Mouse (Mus musculus) heart, embryonic 13.5 days (tissue): ENCODE results near the gene Serpina3n. TPM values are rescaled to one million over a fixed set of nuclear protein-coding genes. Genes with fewer than 3 reads are reported as not detected.
"Not testable (repeated sequence)": the region's sequence is repeated elsewhere in the genome, so short reads cannot be mapped to it uniquely, and the experiment has no call there.

Experiments used
- ATAC-seq: fragments of 200-750 bp; cut with Nextera tagmentation; 2 replicates; pipeline ENCODE4 v1.8.0; 2017; ENCODE audit warnings: moderate TSS enrichment; ENCODE audit not compliant: insufficient number of reproducible peaks, low FRiP score, low TSS enrichment; ENCODE audit errors: extremely low read depth
- H3K27ac ChIP-seq: fragments of 300-500 bp; sonication (generic); replicated peaks from 2 replicates; pipeline ENCODE4 v1.5.1; 2015; ENCODE audit warnings: moderate library complexity, mild to moderate bottlenecking, inconsistent platforms
- H3K27me3 ChIP-seq: fragments of 300-500 bp; sonication (generic); replicated peaks from 2 replicates; pipeline ENCODE4 v1.6.1; 2015; ENCODE audit warnings: mild to moderate bottlenecking, inconsistent platforms
- H3K36me3 ChIP-seq: fragments of 300-500 bp; sonication (generic); 2 replicates; pipeline ENCODE4 v1.6.1; 2015; ENCODE audit warnings: mild to moderate bottlenecking, inconsistent platforms
- H3K4me1 ChIP-seq: fragments of 300-500 bp; sonication (generic); 2 replicates; pipeline ENCODE4 v1.6.1; 2015; ENCODE audit warnings: inconsistent platforms
- H3K4me2 ChIP-seq: fragments of 300-500 bp; sonication (generic); 2 replicates; pipeline ENCODE4 v1.6.1; 2015; ENCODE audit warnings: inconsistent platforms, mild to moderate bottlenecking, moderate library complexity
- H3K4me3 ChIP-seq: fragments of 300-500 bp; sonication (generic); 2 replicates; pipeline ENCODE4 v1.5.1; 2015; ENCODE audit warnings: moderate library complexity, mild to moderate bottlenecking, inconsistent platforms
- H3K9ac ChIP-seq: fragments of 300-500 bp; sonication (generic); 2 replicates; pipeline ENCODE4 v1.6.1; 2015; ENCODE audit warnings: inconsistent platforms, mild to moderate bottlenecking, moderate library complexity
- H3K9me3 ChIP-seq: fragments of 300-500 bp; sonication (generic); 2 replicates; pipeline ENCODE4 v1.6.1; 2016; ENCODE audit warnings: inconsistent platforms
- WGBS: fragments of 180-500 bp; shearing (Covaris S2); methylation state at CpG from one replicate; pipeline ENCODE4 v1.1.7; 2015; ENCODE audit warnings: mixed read lengths; 5-methylcytosine and 5-hydroxymethylcytosine counted together
- polyA plus RNA-seq: library from polyadenylated mRNA; unstranded; fragments of >200 nt; fragmentation: Nextera tagmentation; extraction: Ambion mirVana; gene quantifications from 2 replicates; pipeline ENCODE4 v1.2.1, GENCODE M21; 2015

Gene Serpina3n
- polyA plus RNA-seq, result 0.47 and 0.64 TPM in 2 replicates

GRCm38 (mm10) chr12:104406454-104406885, at the start of gene Serpina3n:
Gene Serpina3n (plus strand): TSS chr12:104406729.
- Histone ChIP-seq H3K4me1 (no peaks in the 10 kb centered on the region), H3K27me3 (peaks cover 30% of the 10 kb centered on the region; the same call in 1 of the 2 replicates), H3K4me2 (no peak within 1 kb of the TSS), H3K4me3 (no peak within 1 kb of the TSS), H3K9ac (no peak within 1 kb of the TSS), H3K9me3 (no peaks in the 10 kb centered on the region), H3K27ac (no peak within 1 kb of the TSS), H3K36me3 (no peaks in the 10 kb centered on the region)
- WGBS, result 53% methylated on average over 4 of the region's 4 CpGs
- ATAC-seq, result no peak

GRCm38 (mm10) chr12:104369986-104370385, 36.5 kb upstream of the Serpina3n start:
- no peak overlapping the region for H3K27ac ChIP-seq
- WGBS, result 76% methylated on average over 3 of the region's 3 CpGs
- ATAC-seq, result no peak
- H3K4me2 ChIP-seq, result no peak overlapping the region
- no peaks in the 10 kb centered on the region for H3K36me3 ChIP-seq
- no peaks in the 10 kb centered on the region for H3K27me3 ChIP-seq
- H3K4me1 ChIP-seq, result no peaks in the 10 kb centered on the region
- no peak overlapping the region for H3K4me3 ChIP-seq
- no peaks in the 10 kb centered on the region; the same call in 1 of the 2 replicates for H3K9me3 ChIP-seq
- no peak overlapping the region for H3K9ac ChIP-seq

GRCm38 (mm10) chr12:104377179-104377578, 29.4 kb upstream of the Serpina3n start:
- H3K27me3 ChIP-seq, H3K4me2 ChIP-seq, H3K27ac ChIP-seq, H3K9ac ChIP-seq, ATAC-seq, H3K4me1 ChIP-seq, H3K9me3 ChIP-seq, H3K4me3 ChIP-seq, H3K36me3 ChIP-seq: not testable (repeated sequence)
- 69% methylated on average over 5 of the region's 5 CpGs for WGBS

- not testable (repeated sequence) for H3K4me1 ChIP-seq, H3K27ac ChIP-seq, H3K36me3 ChIP-seq, H3K9me3 ChIP-seq, H3K4me2 ChIP-seq, ATAC-seq, H3K9ac ChIP-seq, H3K27me3 ChIP-seq, H3K4me3 ChIP-seq
- WGBS, result 65% methylated on average over 2 of the region's 2 CpGs
These were observed 28.2 kb upstream of the Serpina3n start for GRCm38 (mm10) chr12:104378351-104378750.

- not testable (repeated sequence) for ATAC-seq, H3K4me2 ChIP-seq, H3K27ac ChIP-seq, H3K9me3 ChIP-seq, H3K27me3 ChIP-seq, H3K4me3 ChIP-seq, H3K36me3 ChIP-seq, H3K4me1 ChIP-seq, H3K9ac ChIP-seq
- WGBS, result 54% methylated on average over 5 of the region's 5 CpGs
These were observed 27.7 kb upstream of the Serpina3n start for GRCm38 (mm10) chr12:104378815-104379214.

GRCm38 (mm10) chr12:104379856-104380255, 26.7 kb upstream of the Serpina3n start:
- Histone ChIP-seq H3K4me2 (no peak overlapping the region), H3K4me3 (no peak overlapping the region), H3K27ac (no peak overlapping the region), H3K27me3 (no peaks in the 10 kb centered on the region), H3K9me3 (0 out of 2 replicates have a peak, but pooled peaks cover 4% of the 10 kb centered on the region), H3K9ac (no peak overlapping the region), H3K36me3 (no peaks in the 10 kb centered on the region), H3K4me1 (no peaks in the 10 kb centered on the region)
- no peak for ATAC-seq
- WGBS, result 86% methylated on average over 11 of the region's 11 CpGs

- not testable (repeated sequence) for H3K36me3 ChIP-seq, H3K9ac ChIP-seq, H3K4me1 ChIP-seq, H3K4me3 ChIP-seq, H3K27me3 ChIP-seq, H3K9me3 ChIP-seq, H3K4me2 ChIP-seq, H3K27ac ChIP-seq, ATAC-seq
- WGBS, result 83% methylated on average over 8 of the region's 8 CpGs
These were observed 25.4 kb upstream of the Serpina3n start for GRCm38 (mm10) chr12:104381071-104381604.

GRCm38 (mm10) chr12:104385987-104386386, 20.5 kb upstream of the Serpina3n start:
- H3K4me3 ChIP-seq, ATAC-seq, H3K27me3 ChIP-seq, H3K27ac ChIP-seq, H3K36me3 ChIP-seq, H3K9ac ChIP-seq, H3K4me2 ChIP-seq, H3K9me3 ChIP-seq, H3K4me1 ChIP-seq: not testable (repeated sequence)

- not testable (repeated sequence) for ATAC-seq, H3K27me3 ChIP-seq, H3K4me1 ChIP-seq, H3K9me3 ChIP-seq, H3K27ac ChIP-seq, H3K9ac ChIP-seq, H3K4me3 ChIP-seq, H3K36me3 ChIP-seq, H3K4me2 ChIP-seq
- 51% methylated on average over 2 of the region's 2 CpGs for WGBS
These were observed 19.7 kb upstream of the Serpina3n start for GRCm38 (mm10) chr12:104386878-104387277.

GRCm38 (mm10) chr12:104388477-104388876, 18.1 kb upstream of the Serpina3n start:
- Histone ChIP-seq H3K9me3 (no peaks in the 10 kb centered on the region), H3K9ac (no peak overlapping the region), H3K4me2 (no peak overlapping the region), H3K4me3 (no peak overlapping the region), H3K27me3 (no peaks in the 10 kb centered on the region), H3K4me1 (no peaks in the 10 kb centered on the region), H3K27ac (no peak overlapping the region), H3K36me3 (no peaks in the 10 kb centered on the region)
- ATAC-seq, result no peak

GRCm38 (mm10) chr12:104391057-104391456, 15.5 kb upstream of the Serpina3n start:
- WGBS, result 47% methylated on average over 2 of the region's 2 CpGs
- not testable (repeated sequence) for H3K36me3 ChIP-seq, H3K27me3 ChIP-seq, ATAC-seq, H3K9me3 ChIP-seq, H3K4me2 ChIP-seq, H3K27ac ChIP-seq, H3K4me3 ChIP-seq, H3K9ac ChIP-seq, H3K4me1 ChIP-seq

- no peak for ATAC-seq
- peaks cover 19% of the 10 kb centered on the region; the same call in 1 of the 2 replicates for H3K27me3 ChIP-seq
- H3K27ac ChIP-seq, result no peak overlapping the region
- no peak overlapping the region for H3K4me2 ChIP-seq
- no peaks in the 10 kb centered on the region for H3K36me3 ChIP-seq
- WGBS, result 69% methylated on average over 5 of the region's 5 CpGs
- no peaks in the 10 kb centered on the region for H3K9me3 ChIP-seq
- H3K9ac ChIP-seq, result no peak overlapping the region
- no peak overlapping the region for H3K4me3 ChIP-seq
- no peaks in the 10 kb centered on the region for H3K4me1 ChIP-seq
These were observed 2.6 kb upstream of the Serpina3n start for GRCm38 (mm10) chr12:104403968-104404367.
